Mouse (Mus musculus): ENCODE data around the gene Prm1.
"Not testable (repeated sequence)": the region's sequence is repeated elsewhere in the genome, so short reads cannot be mapped to it uniquely, and the experiment has no call there.

Gene Prm1

GRCm38 (mm10) chr16:10805789-10806527, at the start of gene Prm1:
Gene Prm1 (minus strand): TSS chr16:10805839.
- DNase-seq (ENCODE audit: low spot score in 2 of 2) = no peak

GRCm38 (mm10) chr16:10852216-10852615, 46.6 kb upstream of the Prm1 start:
- DNase-seq (ENCODE audit: low spot score in 2 of 2) = not testable (repeated sequence)

GRCm38 (mm10) chr16:10850905-10851304, 45.3 kb upstream of the Prm1 start:
- no peak for DNase-seq (ENCODE audit: low spot score in 2 of 2)

- DNase-seq (ENCODE audit: low spot score in 2 of 2) = peak; percentile 34 to 53
These were observed 44.6 kb upstream of the Prm1 start for GRCm38 (mm10) chr16:10849965-10850861.

GRCm38 (mm10) chr16:10846503-10846902, 40.9 kb upstream of the Prm1 start:
- DNase-seq (ENCODE audit: low spot score in 2 of 2) = peak; percentile 48 to 62

GRCm38 (mm10) chr16:10845952-10846351, 40.3 kb upstream of the Prm1 start:
- no peak for DNase-seq (ENCODE audit: low spot score in 2 of 2)

GRCm38 (mm10) chr16:10844319-10844670, 38.7 kb upstream of the Prm1 start:
- DNase-seq (ENCODE audit: low spot score in 2 of 2) = no peak

GRCm38 (mm10) chr16:10843486-10844318, 38.1 kb upstream of the Prm1 start:
- no peak for DNase-seq (ENCODE audit: low spot score in 2 of 2)

- DNase-seq (ENCODE audit: low spot score in 2 of 2) = no peak
These were observed 36.7 kb upstream of the Prm1 start for GRCm38 (mm10) chr16:10842282-10842855.

GRCm38 (mm10) chr16:10840018-10840417, 34.4 kb upstream of the Prm1 start:
- DNase-seq (ENCODE audit: low spot score in 2 of 2) = no peak

GRCm38 (mm10) chr16:10838487-10839245, 33.0 kb upstream of the Prm1 start:
- DNase-seq (ENCODE audit: low spot score in 2 of 2) = no peak

- DNase-seq (ENCODE audit: low spot score in 2 of 2) = no peak
These were observed 32.3 kb upstream of the Prm1 start for GRCm38 (mm10) chr16:10837903-10838302.

- no peak for DNase-seq (ENCODE audit: low spot score in 2 of 2)
These were observed 31.6 kb upstream of the Prm1 start for GRCm38 (mm10) chr16:10837250-10837649.

- no peak for DNase-seq (ENCODE audit: low spot score in 2 of 2)
These were observed 30.7 kb upstream of the Prm1 start for GRCm38 (mm10) chr16:10836388-10836787.

- peak; percentile 76 to 81 for DNase-seq (ENCODE audit: low spot score in 2 of 2)
These were observed 29.4 kb upstream of the Prm1 start, which contains the start of gene Rmi2 for GRCm38 (mm10) chr16:10834911-10835587. Gene Rmi2 (plus strand): TSS chr16:10835059.

GRCm38 (mm10) chr16:10834542-10834910, 28.9 kb upstream of the Prm1 start:
- no peak for DNase-seq (ENCODE audit: low spot score in 2 of 2)

- DNase-seq (ENCODE audit: low spot score in 2 of 2) = no peak
These were observed 22.8 kb upstream of the Prm1 start for GRCm38 (mm10) chr16:10828461-10828805.

- DNase-seq (ENCODE audit: low spot score in 2 of 2) = no peak
These were observed 22.3 kb upstream of the Prm1 start for GRCm38 (mm10) chr16:10827766-10828460.

GRCm38 (mm10) chr16:10827269-10827668, 21.6 kb upstream of the Prm1 start:
- no peak for DNase-seq (ENCODE audit: low spot score in 2 of 2)

GRCm38 (mm10) chr16:10825840-10826239, 20.2 kb upstream of the Prm1 start:
- DNase-seq (ENCODE audit: low spot score in 2 of 2) = no peak

Data from frontal cortex, postnatal 36 days (tissue).